ENCODE assay signal across 14 mouse cellular contexts in genomic region chr17:3467636-3468324, GRCm38 (mm10).
"Had no signal": no experiment of that assay in that cellular context is flagged by ENCODE, and none has a peak within 500 bp of the region (broad histone marks: within the 10 kb centered on the region; RNA-seq: fewer than 3 reads in every experiment).

No protein-coding gene starts in this region.

- H3K9me3 ChIP-seq: limb, embryonic 15.5 days; liver, embryonic 13.5 days; lung, embryonic 15.5 days; megakaryocyte, embryonic 14.5 days had no signal

- H3K36me3 ChIP-seq: liver, embryonic 13.5 days; lung, embryonic 15.5 days had no signal

- DNase-seq: kidney, adult 9 months; kidney, postnatal 36 days; layer of hippocampus, adult 9-11 months; layer of hippocampus, postnatal 36 days; liver, embryonic 13.5 days; liver, postnatal 0 days; lung, postnatal 14 days; thymus, postnatal 4 days had no signal

- H3K27ac ChIP-seq: kidney, postnatal 0 days; limb, embryonic 15.5 days; liver, embryonic 13.5 days; lung, embryonic 15.5 days; macrophage; stomach, postnatal 0 days had no signal

- H3K27me3 ChIP-seq: limb, embryonic 15.5 days; liver, embryonic 13.5 days; lung, embryonic 15.5 days had no signal

- H3K9ac ChIP-seq: limb, embryonic 15.5 days; liver, embryonic 13.5 days; liver, postnatal 0 days; lung, embryonic 15.5 days had no signal

- H3K4me2 ChIP-seq: limb, embryonic 15.5 days; liver, embryonic 13.5 days; lung, embryonic 15.5 days had no signal

- ATAC-seq: liver, postnatal 0 days had no signal

- H3K4me3 ChIP-seq: limb, embryonic 15.5 days; liver, embryonic 13.5 days; lung, embryonic 15.5 days; megakaryocyte, embryonic 14.5 days had no signal
